Mouse (Mus musculus) gastrocnemius, adult 2 months (tissue): ENCODE measurements at regions not wholly inside any gene's neighbourhood (a gene's known extent, or its start where the extent isn't known, plus 50 kb on each side); places are given as distances from the start of the nearest gene placed in this dataset.

Source experiments
- DNase-seq: peaks from one replicate; pipeline ENCODE4 v3.0.0; 2022
- H3K27ac ChIP-seq: fragments of 200-600 bp; 2 replicates; pipeline ENCODE4 v1.8.1; 2022; ENCODE audit warnings: mild to moderate bottlenecking
- H3K4me3 ChIP-seq: fragments of 200-600 bp; 2 replicates; pipeline ENCODE4 v1.8.1; 2022; ENCODE audit warnings: mild to moderate bottlenecking, moderate library complexity
- CTCF ChIP-seq: fragments of 200-600 bp; IDR thresholded peaks from 2 replicates; pipeline ENCODE4 v1.8.1; 2022; ENCODE audit warnings: antibody characterized with exemption, mild to moderate bottlenecking, moderate library complexity
- intact Hi-C: fragments of 180-260 bp; cut with DNase I; formaldehyde crosslinking; loops from one replicate; pipeline ENCODE4 v1.15.1; 2025

DNA sequence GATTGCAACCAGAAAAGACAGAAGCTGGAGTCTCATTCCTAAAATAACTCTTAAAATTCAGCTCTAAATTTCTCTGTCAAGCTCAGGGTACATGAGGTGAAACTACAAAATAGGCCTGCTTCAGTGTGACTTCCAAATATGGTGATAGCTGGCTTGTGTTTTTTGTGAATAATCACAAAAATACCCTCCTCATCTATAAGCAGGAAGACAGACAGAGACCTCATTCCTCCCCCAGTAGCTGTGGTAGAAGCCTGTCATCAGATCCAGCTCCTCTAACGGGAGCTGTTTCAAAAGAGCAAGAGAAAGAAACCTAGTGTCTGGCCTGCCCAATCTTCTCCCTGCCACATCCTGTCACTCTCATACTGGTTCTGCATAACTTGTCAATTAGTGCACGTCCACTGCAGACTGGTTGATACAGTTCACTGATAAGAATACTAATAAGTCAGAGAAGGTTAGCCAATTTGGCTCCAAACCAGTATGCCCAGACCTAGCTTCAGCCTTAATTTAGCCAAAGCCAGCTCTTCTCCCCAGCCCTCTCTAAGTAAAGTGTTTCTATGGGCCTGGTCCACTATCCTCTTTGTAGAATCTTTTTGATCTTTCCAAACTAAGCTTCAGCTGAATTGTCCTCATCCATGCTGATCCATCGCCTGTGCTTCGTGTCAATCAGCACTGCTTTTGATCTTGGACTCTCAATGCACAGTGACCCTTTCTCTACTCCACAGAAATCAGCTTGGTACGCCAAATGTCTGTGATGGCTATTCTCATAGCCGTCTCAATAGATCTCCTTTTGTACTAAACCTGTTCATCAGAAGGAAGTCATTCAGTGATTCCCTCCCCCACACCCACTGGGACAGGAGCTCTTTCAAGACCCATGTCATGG lies 160.6 kb downstream of the Fam84b start:
- intact Hi-C loops = no loop called here
- TF ChIP-seq CTCF = no peak
- H3K27ac ChIP-seq = no peak overlapping the region
- no peak for DNase-seq
- no peak overlapping the region for H3K4me3 ChIP-seq

DNA sequence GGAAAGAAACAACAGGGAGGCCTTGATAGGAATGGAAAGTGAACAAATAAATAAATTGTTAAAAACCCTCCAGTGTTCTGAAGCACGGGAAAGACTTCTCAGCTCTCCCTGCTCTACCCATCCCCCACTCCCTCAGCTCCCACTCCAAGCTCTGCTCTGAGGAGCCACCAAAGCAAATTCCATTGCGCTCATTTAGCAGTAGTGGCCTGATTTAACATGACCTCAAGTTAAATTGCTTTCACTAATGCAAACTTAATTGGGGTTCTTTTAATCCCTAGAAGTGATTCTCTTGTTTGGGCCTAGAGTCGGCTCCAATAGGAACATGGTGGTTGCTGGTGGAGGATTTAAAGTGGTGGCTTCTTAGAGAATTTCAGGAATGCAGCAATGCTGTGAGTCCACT lies 161.4 kb downstream of the Fam84b start:
- no peak for DNase-seq
- no peak overlapping the region for H3K4me3 ChIP-seq
- intact Hi-C loops = no loop called here
- H3K27ac ChIP-seq = no peak overlapping the region
- no peak for TF ChIP-seq CTCF

DNA sequence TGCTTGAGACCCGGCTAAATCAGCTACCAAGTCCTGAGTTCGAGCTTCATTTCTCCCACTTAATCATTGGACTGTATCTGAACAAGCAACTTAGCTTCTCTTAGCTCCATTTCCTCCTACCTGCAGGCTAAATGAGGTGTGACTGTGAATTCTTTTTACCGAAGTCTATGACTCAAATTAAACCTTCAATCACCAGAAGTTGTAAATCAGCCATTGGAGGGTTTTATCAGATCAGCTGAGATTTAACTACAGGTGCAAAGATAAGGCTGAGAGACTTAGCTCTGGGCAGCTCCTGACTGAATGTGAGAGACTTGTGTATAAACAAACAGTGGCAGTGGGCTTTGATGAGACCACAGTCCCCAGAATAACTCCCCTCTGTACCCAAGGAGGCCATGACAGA lies 176.2 kb downstream of the Fam84b start:
- TF ChIP-seq CTCF = no peak
- no peak overlapping the region for H3K4me3 ChIP-seq
- intact Hi-C loops = no loop called here

DNA sequence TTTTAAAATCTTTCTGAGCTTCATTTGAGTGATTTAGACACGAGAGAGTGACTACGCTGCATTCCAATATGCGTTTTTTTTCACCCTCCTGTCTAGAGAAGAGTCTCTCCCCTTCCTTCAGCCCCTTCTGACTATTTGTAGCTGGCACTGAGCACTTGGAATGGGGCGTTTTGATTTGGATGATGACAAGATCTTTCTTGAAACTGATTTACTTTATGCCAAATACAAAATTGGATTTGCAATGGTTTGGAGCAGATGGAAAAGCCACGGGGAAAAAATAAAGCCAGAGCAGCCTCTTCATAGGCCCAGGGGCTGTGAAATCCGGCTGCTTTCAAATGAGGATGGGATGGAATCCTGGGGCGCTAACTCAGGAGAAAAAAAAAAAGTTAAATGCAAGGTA lies 196.0 kb downstream of the Fam84b start:
- no peak for TF ChIP-seq CTCF
- intact Hi-C loops = no loop called here
- Histone ChIP-seq H3K4me3 (no peak overlapping the region), H3K27ac (no peak overlapping the region)
- no peak for DNase-seq

More for the DNA sequence above, 176.2 kb downstream of the Fam84b start:
- DNase-seq = no peak
- H3K27ac ChIP-seq = no peak overlapping the region

DNA sequence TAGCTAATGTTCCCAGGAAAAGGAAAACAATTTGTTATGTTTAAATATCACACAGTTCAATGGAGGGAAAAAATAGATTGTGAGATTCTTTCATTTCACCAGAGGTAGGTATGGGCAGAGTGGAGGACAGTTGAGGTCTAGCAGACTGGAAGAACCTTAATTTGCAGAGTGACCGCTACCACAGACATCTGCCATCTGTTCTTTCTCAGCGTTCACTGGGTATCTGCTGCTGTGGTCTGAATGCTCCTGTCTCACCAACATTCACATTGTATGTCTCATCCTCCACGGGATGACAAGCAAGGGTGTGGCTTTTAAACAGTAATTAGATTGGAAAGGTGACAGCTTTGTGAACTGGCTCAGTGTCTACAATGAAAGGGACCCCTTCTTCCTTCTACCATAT lies 198.5 kb downstream of the Fam84b start:
- DNase-seq = no peak
- no peak for TF ChIP-seq CTCF
- intact Hi-C loops = no loop called here
- no peak overlapping the region for H3K4me3 ChIP-seq
- H3K27ac ChIP-seq = no peak overlapping the region

DNA sequence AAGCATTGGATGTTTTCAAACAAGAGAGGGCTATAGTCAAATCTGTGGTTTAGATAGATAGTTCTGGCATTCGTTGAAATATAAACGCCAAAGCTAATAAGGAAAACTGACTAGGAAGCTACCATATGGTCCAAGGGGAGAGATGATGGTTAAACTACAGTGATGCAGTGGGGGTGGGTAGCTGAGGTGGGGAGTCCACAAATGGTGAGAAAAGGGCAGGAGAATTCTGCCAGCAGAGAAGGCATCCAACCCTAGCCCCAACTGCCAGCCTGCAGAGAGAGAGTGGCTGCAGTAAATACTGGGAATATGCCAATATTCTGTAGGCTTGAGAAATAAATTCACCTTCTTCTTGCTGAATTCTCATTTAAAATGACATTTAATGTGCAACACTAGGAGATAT lies 204.3 kb downstream of the Fam84b start:
- DNase-seq = no peak
- no peak overlapping the region for H3K4me3 ChIP-seq
- intact Hi-C loops = no loop called here
- H3K27ac ChIP-seq = no peak overlapping the region
- TF ChIP-seq CTCF = no peak

DNA sequence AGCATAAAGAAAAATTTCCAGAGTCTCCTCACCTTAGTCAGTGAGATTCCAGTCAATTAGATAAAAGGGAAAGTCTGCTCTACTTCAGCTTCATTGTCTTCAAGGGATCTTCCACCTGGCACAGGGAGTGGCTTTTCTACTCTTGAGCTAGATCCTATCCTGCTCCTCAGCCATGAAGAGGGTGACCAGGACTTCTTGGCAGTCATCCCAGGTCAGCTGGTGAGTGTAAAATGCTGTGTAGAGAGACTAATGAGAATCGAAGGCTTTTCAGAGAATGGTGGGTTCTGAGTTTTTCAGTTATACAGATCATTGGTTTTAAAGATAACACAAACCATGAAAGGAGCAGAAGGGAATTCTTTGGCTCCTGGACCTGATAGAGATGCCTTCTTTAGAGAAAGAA lies 211.8 kb downstream of the Fam84b start:
- TF ChIP-seq CTCF = no peak
- no peak overlapping the region for H3K4me3 ChIP-seq
- no peak overlapping the region for H3K27ac ChIP-seq
- intact Hi-C loops = no loop called here
- DNase-seq = no peak

DNA sequence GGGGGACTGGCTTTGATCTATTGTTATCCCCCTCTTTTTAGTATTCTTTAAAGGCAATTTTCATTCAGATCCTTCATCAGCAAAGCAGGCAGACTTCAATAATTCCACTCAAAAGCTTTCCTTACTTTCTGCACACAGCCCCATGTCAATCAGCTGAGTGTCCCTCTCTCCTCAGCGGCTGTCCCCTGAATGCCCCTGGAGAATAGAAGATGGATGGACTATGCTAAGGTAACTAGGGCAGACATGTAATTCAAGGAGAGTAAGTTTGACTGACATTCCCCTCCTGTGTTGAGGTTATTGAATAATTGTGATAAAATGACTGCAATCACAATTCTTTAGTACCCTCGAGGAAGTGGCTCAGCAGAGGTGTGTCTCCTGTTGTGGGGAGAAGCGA lies 220.1 kb downstream of the Fam84b start:
- Histone ChIP-seq H3K4me3 (no peak overlapping the region), H3K27ac (no peak overlapping the region)
- DNase-seq = no peak
- intact Hi-C loops = no loop called here
- TF ChIP-seq CTCF = no peak

DNA sequence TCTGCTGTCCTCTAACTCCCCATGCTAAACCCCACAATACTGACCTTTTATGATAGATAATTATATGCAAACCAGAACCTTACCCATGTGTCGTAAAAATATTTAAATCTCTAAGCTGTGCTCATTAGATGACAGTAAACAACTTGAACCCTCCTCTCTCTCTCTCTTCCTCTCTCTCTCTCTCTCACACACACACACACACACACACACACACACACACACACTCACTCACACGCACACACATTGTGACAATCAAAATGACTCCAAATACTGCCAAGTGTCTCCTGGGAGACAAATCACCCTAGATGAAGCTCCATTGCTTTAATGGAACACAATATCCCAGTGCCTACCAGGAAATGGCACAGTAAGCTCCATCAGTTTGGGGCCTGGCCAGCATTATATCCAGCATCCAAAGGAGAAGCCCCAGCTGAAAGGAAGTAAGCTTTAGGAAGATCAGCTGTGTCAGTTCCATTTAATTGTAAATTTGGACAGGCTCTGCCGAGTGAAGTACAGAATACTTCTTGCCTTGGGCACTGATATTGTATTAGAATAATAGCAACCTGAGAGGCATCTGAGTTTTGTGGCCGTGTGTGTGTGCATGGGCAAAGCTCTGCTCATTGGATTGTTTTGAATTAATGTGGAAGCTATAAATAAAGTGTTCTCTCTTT lies 220.7 kb downstream of the Fam84b start:
- intact Hi-C loops = no loop called here
- Histone ChIP-seq H3K4me3 (no peak overlapping the region), H3K27ac (no peak overlapping the region)
- no peak for TF ChIP-seq CTCF
- DNase-seq = no peak

DNA sequence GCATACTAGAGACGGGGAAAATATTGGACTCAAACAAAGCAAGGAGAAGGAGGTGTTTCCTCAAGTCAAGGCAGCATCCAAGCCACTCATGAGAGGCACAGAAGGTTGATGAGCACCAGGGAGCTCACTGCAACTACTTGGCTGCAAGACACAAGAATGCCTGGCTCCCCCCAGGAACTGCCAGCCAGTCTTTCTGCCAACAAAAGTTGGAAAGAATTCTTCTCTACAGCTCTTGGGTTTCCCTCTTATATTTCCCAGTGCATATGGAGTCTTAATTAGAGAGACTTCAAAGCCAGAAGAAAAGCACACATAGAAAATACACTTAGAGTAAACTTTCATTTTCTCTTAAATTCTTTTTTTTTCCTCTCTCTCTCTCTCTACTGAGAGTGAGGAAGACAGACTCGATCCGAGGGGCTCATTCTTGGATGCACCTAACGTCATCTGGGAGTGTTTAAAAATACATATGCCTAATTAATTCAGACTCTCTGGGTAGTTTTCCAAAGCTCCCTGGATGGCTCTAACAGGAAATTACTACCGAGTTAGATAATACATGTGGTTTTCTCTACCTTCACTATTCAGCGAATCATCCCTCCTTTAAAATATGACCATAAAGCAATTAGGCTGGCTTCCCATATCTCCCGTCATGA lies 222.7 kb downstream of the Fam84b start:
- no peak for DNase-seq
- no peak for TF ChIP-seq CTCF
- intact Hi-C loops = no loop called here
- no peak overlapping the region for H3K27ac ChIP-seq
- H3K4me3 ChIP-seq = no peak overlapping the region

DNA sequence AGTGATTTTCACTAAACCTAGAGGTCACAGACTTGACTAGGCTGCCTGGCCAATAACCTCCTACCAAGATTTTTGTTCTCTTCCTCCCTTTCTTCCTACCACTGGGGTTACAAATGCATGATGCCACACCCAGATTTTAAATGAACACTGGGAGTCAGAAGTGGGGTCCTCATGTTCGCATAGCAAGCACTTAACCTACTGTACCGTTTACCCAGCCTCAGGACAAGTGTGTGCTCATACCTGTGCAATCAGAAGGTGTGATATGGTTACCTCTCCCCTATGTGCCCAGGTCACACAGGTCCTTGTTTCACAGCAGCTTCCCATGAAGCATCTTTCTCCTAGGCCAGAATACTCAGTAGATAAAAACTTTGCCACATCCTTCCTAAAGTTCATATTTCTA lies 234.8 kb downstream of the Fam84b start:
- H3K4me3 ChIP-seq = no peak overlapping the region
- no peak for DNase-seq
- TF ChIP-seq CTCF = no peak
- intact Hi-C loops = no loop called here
- no peak overlapping the region for H3K27ac ChIP-seq

DNA sequence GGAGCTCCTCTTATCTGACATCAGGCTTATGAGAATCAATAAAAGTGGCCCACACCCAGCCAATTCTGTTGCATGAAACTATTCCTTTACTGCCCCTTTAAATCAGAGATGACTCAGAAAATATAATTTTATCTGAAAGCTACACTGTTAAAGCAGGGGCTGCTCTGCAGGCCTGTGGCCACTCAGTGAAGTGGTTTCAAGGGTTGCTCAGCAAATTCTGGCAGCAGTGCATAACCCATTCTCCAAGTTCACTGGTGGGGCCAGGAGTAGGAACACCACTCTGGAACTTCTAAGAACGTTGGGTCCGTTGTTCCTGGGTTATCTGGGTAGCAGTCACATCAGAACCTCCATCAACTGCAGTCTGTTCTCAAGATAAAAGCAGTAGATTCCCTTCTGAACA lies 236.2 kb downstream of the Fam84b start:
- no peak for DNase-seq
- intact Hi-C loops = no loop called here
- TF ChIP-seq CTCF = no peak
- no peak overlapping the region for H3K4me3 ChIP-seq
- no peak overlapping the region for H3K27ac ChIP-seq

DNA sequence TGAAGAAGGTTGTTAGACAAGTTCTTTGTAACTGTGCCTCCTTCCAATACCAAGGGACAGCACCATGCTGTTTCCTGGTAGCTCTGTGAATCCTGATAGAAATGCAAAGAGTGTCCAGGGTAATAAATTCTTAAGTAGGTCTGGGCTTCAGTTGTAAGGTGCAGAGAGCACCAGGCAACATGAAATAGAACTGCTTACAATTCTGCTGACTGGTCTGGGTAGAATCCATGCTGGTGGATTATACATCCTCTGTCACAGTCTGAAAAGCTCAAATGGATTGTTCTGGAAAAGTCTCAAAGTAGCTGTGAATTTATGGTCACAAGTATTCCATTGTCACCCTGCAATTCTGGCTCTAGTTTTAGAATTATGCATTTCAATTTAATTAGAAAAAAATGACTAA lies 251.7 kb downstream of the Fam84b start:
- DNase-seq = no peak
- intact Hi-C loops = no loop called here
- Histone ChIP-seq H3K27ac (no peak overlapping the region), H3K4me3 (no peak overlapping the region)
- TF ChIP-seq CTCF = no peak

DNA sequence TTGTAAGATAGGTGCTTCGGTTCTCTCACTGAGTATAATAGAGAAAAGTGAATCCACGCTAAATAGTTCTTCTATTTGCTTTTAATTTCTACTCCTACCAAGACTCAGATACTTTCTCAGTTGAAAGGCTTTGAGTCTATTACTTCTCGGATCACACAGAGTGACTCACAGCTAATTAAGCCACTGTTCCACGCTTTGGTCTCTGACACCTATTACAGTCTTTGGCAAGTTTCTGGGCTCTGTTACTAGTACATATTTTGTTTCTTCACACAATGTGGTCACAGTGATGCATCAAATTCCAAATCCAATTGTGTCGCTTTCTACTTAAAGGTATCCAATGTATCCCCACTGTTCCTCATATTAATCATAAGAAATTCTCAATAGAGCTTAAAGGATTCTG lies 276.5 kb downstream of the Fam84b start:
- intact Hi-C loops = no loop called here
- no peak for TF ChIP-seq CTCF
- Histone ChIP-seq H3K4me3 (no peak overlapping the region), H3K27ac (no peak overlapping the region)
- no peak for DNase-seq
